Mouse (Mus musculus) splenic B cell, adult 2 months (primary cell): ENCODE data around the gene Rnf220.
A peak's percentile ranks its signal among the peaks of the same experiment; 100 is the strongest.

Experiments used
- DNase-seq: peaks from one replicate; pipeline ENCODE4 v3.0.0-alpha.2; 2011; ENCODE audit warnings: low read depth, low spot score
- H3K27me3 ChIP-seq: 2 replicates; pipeline ENCODE4 v1.6.1; 2012; ENCODE audit warnings: mild to moderate bottlenecking, low read length, moderate library complexity, mixed read lengths; ENCODE audit not compliant: control insufficient read depth, poor library complexity, insufficient read depth, severe bottlenecking
- H3K36me3 ChIP-seq: 2 replicates; pipeline ENCODE4 v1.6.1; 2012; ENCODE audit warnings: mild to moderate bottlenecking, low read length, moderate library complexity, mixed read lengths; ENCODE audit not compliant: control insufficient read depth, poor library complexity, insufficient read depth, severe bottlenecking

The Rnf220 gene

GRCm38 (mm10) chr4:117480611-117481445 lies 16.0 kb downstream of the Rnf220 start:
- no peak for DNase-seq
- Histone ChIP-seq H3K36me3 (no peaks in the 10 kb centered on the region), H3K27me3 (no peaks in the 10 kb centered on the region; the same call in 1 of the 2 replicates)

- Histone ChIP-seq H3K27me3 (no peaks in the 10 kb centered on the region; the same call in 1 of the 2 replicates), H3K36me3 (no peaks in the 10 kb centered on the region)
- no peak for DNase-seq
These were observed 16.9 kb downstream of the Rnf220 start for GRCm38 (mm10) chr4:117479951-117480350.

- peak; percentile 60 for DNase-seq
- Histone ChIP-seq H3K27me3 (no peaks in the 10 kb centered on the region; the same call in 1 of the 2 replicates), H3K36me3 (no peaks in the 10 kb centered on the region)
These were observed 18.7 kb downstream of the Rnf220 start for GRCm38 (mm10) chr4:117478101-117478673.

- DNase-seq: peak; percentile 62
- no peaks in the 10 kb centered on the region for H3K27me3 ChIP-seq
These were observed 19.5 kb downstream of the Rnf220 start for GRCm38 (mm10) chr4:117477401-117477800.

GRCm38 (mm10) chr4:117476777-117477176 lies 20.1 kb downstream of the Rnf220 start:
- no peaks in the 10 kb centered on the region for H3K36me3 ChIP-seq
- H3K27me3 ChIP-seq: no peaks in the 10 kb centered on the region
- peak; percentile 53 for DNase-seq

More at GRCm38 (mm10) chr4:117477401-117477800, 19.5 kb downstream of the Rnf220 start:
- H3K36me3 ChIP-seq: no peaks in the 10 kb centered on the region

- DNase-seq: no peak
- Histone ChIP-seq H3K27me3 (no peaks in the 10 kb centered on the region), H3K36me3 (no peaks in the 10 kb centered on the region)
These were observed 20.5 kb downstream of the Rnf220 start for GRCm38 (mm10) chr4:117476355-117476754.

GRCm38 (mm10) chr4:117473985-117474354 lies 22.9 kb downstream of the Rnf220 start:
- no peaks in the 10 kb centered on the region for H3K36me3 ChIP-seq
- H3K27me3 ChIP-seq: no peaks in the 10 kb centered on the region
- no peak for DNase-seq

GRCm38 (mm10) chr4:117473291-117473984 lies 23.4 kb downstream of the Rnf220 start:
- H3K36me3 ChIP-seq: no peaks in the 10 kb centered on the region
- H3K27me3 ChIP-seq: no peaks in the 10 kb centered on the region
- DNase-seq: peak; percentile 24

- H3K27me3 ChIP-seq: no peaks in the 10 kb centered on the region
- no peaks in the 10 kb centered on the region for H3K36me3 ChIP-seq
- DNase-seq: no peak
These were observed 27.4 kb downstream of the Rnf220 start for GRCm38 (mm10) chr4:117469471-117469870.

- Histone ChIP-seq H3K36me3 (no peaks in the 10 kb centered on the region), H3K27me3 (no peaks in the 10 kb centered on the region)
- DNase-seq: no peak
These were observed 28.9 kb downstream of the Rnf220 start for GRCm38 (mm10) chr4:117467936-117468335.

GRCm38 (mm10) chr4:117449151-117449550 lies 47.7 kb downstream of the Rnf220 start:
- Histone ChIP-seq H3K36me3 (no peaks in the 10 kb centered on the region), H3K27me3 (no peaks in the 10 kb centered on the region)
- no peak for DNase-seq

GRCm38 (mm10) chr4:117447926-117448325 lies 48.9 kb downstream of the Rnf220 start:
- Histone ChIP-seq H3K27me3 (no peaks in the 10 kb centered on the region), H3K36me3 (no peaks in the 10 kb centered on the region)
- no peak for DNase-seq

GRCm38 (mm10) chr4:117445516-117446207 lies 51.2 kb downstream of the Rnf220 start:
- no peak for DNase-seq
- Histone ChIP-seq H3K27me3 (no peaks in the 10 kb centered on the region), H3K36me3 (no peaks in the 10 kb centered on the region)

GRCm38 (mm10) chr4:117438919-117439318 lies 57.9 kb downstream of the Rnf220 start:
- Histone ChIP-seq H3K36me3 (no peaks in the 10 kb centered on the region), H3K27me3 (no peaks in the 10 kb centered on the region)
- DNase-seq: no peak
